In genomic region chr4:117521350-117521749, GRCm38 (mm10) we compare ENCODE assay signal across 25 mouse cellular contexts. TPM values are rescaled to one million over a fixed set of nuclear protein-coding genes. Genes with fewer than 3 reads are reported as not detected.
DNase-seq lines count a peak whose midpoint lies in the region; ATAC-seq and TF ChIP-seq lines count a peak whose summit lies in the region.
"Had no signal": no experiment of that assay in that cellular context is flagged by ENCODE, and none has a peak within 500 bp of the region (broad histone marks: within the 10 kb centered on the region; RNA-seq: fewer than 3 reads in every experiment).

No protein-coding gene starts in this region.

- 44% methylated on average over 2 of the region's 2 CpGs for WGBS in liver, embryonic 14.5 days (ENCODE audit: insufficient replicate concordance)

- peak; percentile 31; the same call in 1 of the 2 replicates for TF ChIP-seq CTCF in gastrocnemius, adult 2 months (IDR thresholded peaks at IDR 0.05)
- TF ChIP-seq CTCF in liver, embryonic 14.5 days (IDR thresholded peaks at IDR 0.05; ENCODE audit: low read depth): peak; percentile 40; the same call in 1 of the 2 replicates

- H3K4me2 ChIP-seq in liver, embryonic 14.5 days (ENCODE audit: low read depth): no peak overlapping the region
- H3K4me2 ChIP-seq: forebrain, embryonic 15.5 days; hindbrain, embryonic 15.5 days; kidney, embryonic 15.5 days; liver, embryonic 11.5 days; lung, embryonic 14.5 days had no signal

- no peaks in the 10 kb centered on the region for H3K36me3 ChIP-seq in liver, embryonic 14.5 days (replicated peaks; ENCODE audit: control insufficient read depth, insufficient read depth, low read depth)
- H3K36me3 ChIP-seq: embryonic facial prominence, embryonic 10.5 days; forebrain, embryonic 15.5 days; heart, embryonic 10.5 days; hindbrain, embryonic 15.5 days; kidney, embryonic 15.5 days; midbrain, embryonic 10.5 days had no signal

- DNase-seq in gastrocnemius, adult 2 months: no peak
- no peak for DNase-seq in gastrocnemius, postnatal 25 days
- DNase-seq in liver, embryonic 14.5 days (ENCODE audit: low read depth in 3 of 3, low spot score in 3 of 3): no peak
- no peak for DNase-seq in liver
- peak; percentile 39 for DNase-seq in ES-CJ7 (ENCODE audit: low read depth, low spot score)
- no peak for DNase-seq in left cerebral cortex, postnatal 25 days (ENCODE audit: low spot score in 2 of 2)
- DNase-seq in neural tube, embryonic 10.5 days (ENCODE audit: extremely low spot score, low spot score): no peak
- DNase-seq: adrenal gland, postnatal 36 days; B cell, adult 2 months; cerebellum, adult 9-10 months; gastrocnemius, postnatal 14 days; kidney, postnatal 4 days; lung, embryonic 14.5 days; lung, postnatal 4 days; thymus, postnatal 36 days had no signal

- H3K9me3 ChIP-seq in liver, embryonic 14.5 days (ENCODE audit: control insufficient read depth, low read length): no peaks in the 10 kb centered on the region
- H3K9me3 ChIP-seq: embryonic facial prominence, embryonic 10.5 days; forebrain, embryonic 15.5 days; heart, embryonic 10.5 days; hindbrain, embryonic 15.5 days; kidney, embryonic 15.5 days; midbrain, embryonic 10.5 days had no signal

- H3K27me3 ChIP-seq in liver, embryonic 14.5 days (ENCODE audit: control insufficient read depth, insufficient read depth, low read length): no peaks in the 10 kb centered on the region; the same call in 1 of the 2 replicates
- H3K27me3 ChIP-seq: forebrain, embryonic 15.5 days had no signal

- H3K9ac ChIP-seq in liver, embryonic 14.5 days (replicated peaks): no peak overlapping the region
- H3K9ac ChIP-seq: forebrain, embryonic 15.5 days; hindbrain, embryonic 15.5 days; kidney, embryonic 15.5 days; lung, embryonic 14.5 days had no signal

- H3K4me1 ChIP-seq in liver, embryonic 14.5 days (replicated peaks; ENCODE audit: control insufficient read depth in 2 of 2, insufficient read depth in 2 of 2, low read length in 1 of 2): peaks cover 13 to 15% of the 10 kb centered on the region in 2 experiments
- H3K4me1 ChIP-seq: embryonic facial prominence, embryonic 10.5 days; forebrain, embryonic 15.5 days; heart, embryonic 10.5 days; hindbrain, embryonic 15.5 days; kidney, embryonic 15.5 days; midbrain, embryonic 10.5 days had no signal

- H3K27ac ChIP-seq in gastrocnemius, adult 2 months: no peak overlapping the region
- no peak overlapping the region for H3K27ac ChIP-seq in liver, embryonic 14.5 days
- H3K27ac ChIP-seq: embryonic facial prominence, embryonic 10.5 days; forebrain, embryonic 15.5 days; heart, embryonic 10.5 days; hindbrain, embryonic 15.5 days; kidney, embryonic 15.5 days; left cerebral cortex, adult 2 months; midbrain, embryonic 10.5 days had no signal

- TF ChIP-seq EP300 in liver, embryonic 14.5 days (IDR thresholded peaks at IDR 0.05; ENCODE audit: low read depth): no peak

- no peak for ATAC-seq in liver, embryonic 14.5 days (ENCODE audit: insufficient read depth)
- ATAC-seq: forebrain, embryonic 15.5 days; midbrain, embryonic 16.5 days had no signal

- H3K4me3 ChIP-seq in gastrocnemius, adult 2 months: no peak overlapping the region
- H3K4me3 ChIP-seq in liver, embryonic 14.5 days (ENCODE audit: insufficient read depth in 1 of 2, low read depth in 2 of 2, low read length in 2 of 2): no peak overlapping the region
- H3K4me3 ChIP-seq: embryonic facial prominence, embryonic 10.5 days; forebrain, embryonic 15.5 days; heart, embryonic 10.5 days; hindbrain, embryonic 15.5 days; kidney, embryonic 15.5 days; left cerebral cortex, adult 2 months; midbrain, embryonic 10.5 days; myocyte had no signal

- intact Hi-C loops in gastrocnemius, adult 2 months (cut with DNase I): no loop called here
- intact Hi-C loops in left cerebral cortex, postnatal 25 days (cut with DNase I): no loop called here

RNA-seq across cellular contexts. Expression of gene Rnf220, which starts 24.5 kb away (rescaled TPM):
- total RNA-seq in gastrocnemius, adult 2 months (2021): 10 to 100 TPM; 50.2 to 51.4 TPM
- total RNA-seq in gastrocnemius, postnatal 25 days (2021): 10 to 100 TPM; 48.0 to 49.1 TPM
- 29.0 and 29.1 TPM in 2 replicates for polyA plus RNA-seq in liver, embryonic 14.5 days (2012; rRNA removed)
- 17.9 and 23.2 TPM in 2 replicates for polyA plus RNA-seq in liver, embryonic 14.5 days (2014; fragmentation: Nextera tagmentation; extraction: Ambion mirVana)
- 100 to 1,000 TPM; 179 to 182 TPM for total RNA-seq in left cerebral cortex, postnatal 25 days (2021)

RNA-seq across cellular contexts. Expression of gene Eri3, which starts 28.8 kb away (rescaled TPM):
- 100 to 1,000 TPM in 1 of 2 experiments, 10 to 100 TPM in 1; 97.4 to 101 TPM for total RNA-seq in gastrocnemius, adult 2 months (2021)
- 10 to 100 TPM; 84.5 to 88.9 TPM for total RNA-seq in gastrocnemius, postnatal 25 days (2021)
- polyA plus RNA-seq in liver, embryonic 14.5 days (2012; rRNA removed): 20.1 and 21.2 TPM in 2 replicates
- polyA plus RNA-seq in liver, embryonic 14.5 days (2014; fragmentation: Nextera tagmentation; extraction: Ambion mirVana): 29.4 and 29.8 TPM in 2 replicates
- total RNA-seq in left cerebral cortex, postnatal 25 days (2021): 100 to 1,000 TPM; 183 to 214 TPM
